Comparison of ENCODE assay signal across 8 mouse cellular contexts in genomic region chr6:38355354-38355823, GRCm38 (mm10). TPM values are rescaled to one million over a fixed set of nuclear protein-coding genes. Genes with fewer than 3 reads are reported as not detected.
DNase-seq lines count a peak whose midpoint lies in the region; ATAC-seq lines count a peak whose summit lies in the region.

No protein-coding gene starts in this region.

- H3K9me3 ChIP-seq in heart, embryonic 11.5 days (replicated peaks; ENCODE audit: control insufficient read depth, low read length) = no peaks in the 10 kb centered on the region
- no peaks in the 10 kb centered on the region for H3K9me3 ChIP-seq in hindbrain, embryonic 14.5 days (ENCODE audit: control insufficient read depth, low read length)
- no peaks in the 10 kb centered on the region for H3K9me3 ChIP-seq in midbrain, embryonic 11.5 days (ENCODE audit: control insufficient read depth, low read length)

- DNase-seq in heart, postnatal 36 days = no peak
- peak; percentile 56 for DNase-seq in R1 (ENCODE audit: low read depth, low spot score)
- no peak for DNase-seq in hindbrain, embryonic 14.5 days (ENCODE audit: low spot score)
- peak; percentile 92 for DNase-seq in midbrain, embryonic 11.5 days (ENCODE audit: low spot score, missing footprints)
- DNase-seq in spleen, postnatal 14 days (ENCODE audit: low spot score in 2 of 2) = no peak
- no peak for DNase-seq in layer of hippocampus, postnatal 14 days (ENCODE audit: low spot score in 2 of 2)
- no peak for DNase-seq in ovary, postnatal 14 days (ENCODE audit: low spot score)

- 4% methylated on average over 8 of the region's 8 CpGs for WGBS in heart, embryonic 11.5 days (ENCODE audit: insufficient replicate concordance)
- 1% methylated on average over 8 of the region's 8 CpGs for WGBS in hindbrain, embryonic 14.5 days
- WGBS in midbrain, embryonic 11.5 days = 2% methylated on average over 8 of the region's 8 CpGs

- H3K27ac ChIP-seq in heart, embryonic 11.5 days (ENCODE audit: low read depth, low read length) = no peak overlapping the region
- H3K27ac ChIP-seq in hindbrain, embryonic 14.5 days = no peak overlapping the region
- H3K27ac ChIP-seq in midbrain, embryonic 11.5 days (ENCODE audit: low read depth, low read length) = no peak overlapping the region

- peaks cover 7% of the 10 kb centered on the region; the same call in 1 of the 2 replicates for H3K4me1 ChIP-seq in heart, embryonic 11.5 days (ENCODE audit: control insufficient read depth, insufficient read depth, low read length)
- H3K4me1 ChIP-seq in hindbrain, embryonic 14.5 days (replicated peaks; ENCODE audit: control insufficient read depth, insufficient read depth, low read length) = no peaks in the 10 kb centered on the region
- peaks cover 4% of the 10 kb centered on the region for H3K4me1 ChIP-seq in midbrain, embryonic 11.5 days (ENCODE audit: control insufficient read depth, insufficient read depth, low read length)

- H3K36me3 ChIP-seq in heart, embryonic 11.5 days (ENCODE audit: control insufficient read depth, insufficient read depth, low read length) = no peaks in the 10 kb centered on the region
- no peaks in the 10 kb centered on the region for H3K36me3 ChIP-seq in hindbrain, embryonic 14.5 days (replicated peaks; ENCODE audit: control insufficient read depth, insufficient read depth)
- H3K36me3 ChIP-seq in midbrain, embryonic 11.5 days (ENCODE audit: control insufficient read depth, insufficient read depth, low read length) = no peaks in the 10 kb centered on the region

- intact Hi-C loops in heart, postnatal 36 days (cut with DNase I) = loop anchor here (2.0 kb wide), 1 partner anchor 25 kb away; the partner anchor contains the start of gene Ttc26

- peaks cover 18% of the 10 kb centered on the region for H3K27me3 ChIP-seq in heart, embryonic 11.5 days (ENCODE audit: control insufficient read depth, insufficient read depth, low read length)
- H3K27me3 ChIP-seq in hindbrain, embryonic 14.5 days (ENCODE audit: control insufficient read depth, insufficient read depth, low read length) = peaks cover 63% of the 10 kb centered on the region
- H3K27me3 ChIP-seq in midbrain, embryonic 11.5 days (ENCODE audit: control insufficient read depth, insufficient read depth, low read length) = peaks cover 58% of the 10 kb centered on the region

- H3K4me3 ChIP-seq in heart, embryonic 11.5 days (ENCODE audit: low read depth, low read length) = peak overlapping the region; percentile 65
- H3K4me3 ChIP-seq in hindbrain, embryonic 14.5 days (replicated peaks; ENCODE audit: low read length) = no peak overlapping the region
- no peak overlapping the region for H3K4me3 ChIP-seq in midbrain, embryonic 11.5 days (ENCODE audit: low read depth, low read length)

- H3K9ac ChIP-seq in heart, embryonic 11.5 days (ENCODE audit: low read depth, low read length) = peak overlapping the region; percentile 24; the same call in 1 of the 2 replicates
- H3K9ac ChIP-seq in hindbrain, embryonic 14.5 days = no peak overlapping the region
- no peak overlapping the region for H3K9ac ChIP-seq in midbrain, embryonic 11.5 days (ENCODE audit: low read length)

- peak overlapping the region; percentile 78 for H3K4me2 ChIP-seq in heart, embryonic 11.5 days
- H3K4me2 ChIP-seq in hindbrain, embryonic 14.5 days (replicated peaks) = peak overlapping the region; percentile 60; the same call in 1 of the 2 replicates
- no peak overlapping the region for H3K4me2 ChIP-seq in midbrain, embryonic 11.5 days

- no peak for ATAC-seq in heart, embryonic 11.5 days (replicated peaks; ENCODE audit: insufficient number of reproducible peaks, low FRiP score, low TSS enrichment)
- no peak for ATAC-seq in hindbrain, embryonic 14.5 days (ENCODE audit: low FRiP score)
- no peak for ATAC-seq in midbrain, embryonic 11.5 days (ENCODE audit: low FRiP score)

RNA-seq across cellular contexts. Expression of gene Zc3hav1, which starts 1.0 kb away (rescaled TPM):
- 8.0 and 11.3 TPM in 2 replicates for polyA plus RNA-seq in heart, embryonic 11.5 days (2014; fragmentation: Nextera tagmentation; extraction: Ambion mirVana)
- 10 to 100 TPM; 15.3 to 16.2 TPM for total RNA-seq in heart, postnatal 36 days (2021)
- 0.98 and 1.5 TPM in 2 replicates for polyA plus RNA-seq in hindbrain, embryonic 14.5 days (2014; fragmentation: Nextera tagmentation; extraction: Ambion mirVana)
- 1.7 and 2.2 TPM in 2 replicates for polyA plus RNA-seq in midbrain, embryonic 11.5 days (2014; fragmentation: Nextera tagmentation; extraction: Ambion mirVana)
- total RNA-seq in layer of hippocampus, postnatal 14 days (2021) = 1 to 10 TPM; 2.8 to 3.3 TPM

RNA-seq across cellular contexts. Expression of gene Ttc26, which starts 25.9 kb away (rescaled TPM):
- polyA plus RNA-seq in heart, embryonic 11.5 days (2014; fragmentation: Nextera tagmentation; extraction: Ambion mirVana) = 3.3 and 3.6 TPM in 2 replicates
- 1 to 10 TPM; 1.9 to 2.0 TPM for total RNA-seq in heart, postnatal 36 days (2021)
- polyA plus RNA-seq in hindbrain, embryonic 14.5 days (2014; fragmentation: Nextera tagmentation; extraction: Ambion mirVana) = 4.1 and 5.9 TPM in 2 replicates
- 10.9 and 13.9 TPM in 2 replicates for polyA plus RNA-seq in midbrain, embryonic 11.5 days (2014; fragmentation: Nextera tagmentation; extraction: Ambion mirVana)
- 1 to 10 TPM; 8.8 to 9.8 TPM for total RNA-seq in layer of hippocampus, postnatal 14 days (2021)

RNA-seq across cellular contexts. Expression of gene Zc3hav1l, which starts 56.3 kb away (rescaled TPM):
- 10.4 and 11.6 TPM in 2 replicates for polyA plus RNA-seq in heart, embryonic 11.5 days (2014; fragmentation: Nextera tagmentation; extraction: Ambion mirVana)
- 1 to 10 TPM; 1.1 to 1.9 TPM for total RNA-seq in heart, postnatal 36 days (2021)
- 8.9 and 9.3 TPM in 2 replicates for polyA plus RNA-seq in hindbrain, embryonic 14.5 days (2014; fragmentation: Nextera tagmentation; extraction: Ambion mirVana)
- polyA plus RNA-seq in midbrain, embryonic 11.5 days (2014; fragmentation: Nextera tagmentation; extraction: Ambion mirVana) = 12.1 and 13.1 TPM in 2 replicates
- total RNA-seq in layer of hippocampus, postnatal 14 days (2021) = 1 to 10 TPM; 3.1 to 3.5 TPM

Comparison
In these comparisons a context has a peak if more than half of its experiments do, and no peak if none do; other contexts are left out.
1. DNase-seq: peak in R1 (single experiment) and midbrain, embryonic 11.5 days (single experiment); none in heart, postnatal 36 days (0 of 2), hindbrain, embryonic 14.5 days (single experiment), spleen, postnatal 14 days (0 of 2), layer of hippocampus, postnatal 14 days (0 of 2) and ovary, postnatal 14 days (single experiment).